Mouse (Mus musculus) heart, postnatal 0 days (tissue): ENCODE measurements around the gene Col18a1.

Experiments used
- CTCF ChIP-seq: IDR thresholded peaks from 2 replicates; pipeline ENCODE4 v1.5.1; 2016; ENCODE audit warnings: antibody characterized with exemption, control low read depth, low read depth
- EP300 ChIP-seq: IDR thresholded peaks from 2 replicates; pipeline ENCODE4 v1.6.1; 2016; ENCODE audit warnings: antibody characterized with exemption, low read depth

DNA sequence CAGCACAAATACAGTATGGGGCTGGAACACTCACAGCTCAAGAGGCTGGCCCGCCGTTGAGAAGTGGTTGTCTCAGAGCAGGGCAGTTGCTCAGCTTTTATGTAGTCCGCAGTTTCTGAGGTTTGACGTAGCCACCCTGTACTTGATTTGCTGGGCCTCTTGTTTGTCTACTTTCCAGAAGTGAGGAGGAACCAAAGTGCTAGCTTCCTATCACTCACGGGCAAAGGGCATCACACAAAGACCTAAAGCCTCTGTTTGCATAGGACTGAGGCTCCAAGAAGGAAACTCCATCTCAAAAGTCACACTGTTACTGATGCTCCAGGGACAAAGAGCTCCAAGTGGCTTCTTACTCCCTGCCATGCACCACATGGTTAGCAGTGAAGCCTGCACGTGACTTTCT is 4.1 kb upstream of the Col18a1 start:
- TF ChIP-seq CTCF (no peak), EP300 (no peak)
